Mouse (Mus musculus) midbrain, embryonic 10.5 days (tissue): ENCODE results near the gene Ptcd1. TPM values are rescaled to one million over a fixed set of nuclear protein-coding genes. Genes with fewer than 3 reads are reported as not detected.
A peak's percentile ranks its signal among the peaks of the same experiment; 100 is the strongest.
"Not testable (repeated sequence)": the region's sequence is repeated elsewhere in the genome, so short reads cannot be mapped to it uniquely, and the experiment has no call there.

ENCODE experiments used
- DNase-seq: peaks from one replicate; pipeline ENCODE4 v3.0.0-alpha.2; 2017; ENCODE audit warnings: low spot score
- H3K27ac ChIP-seq: fragments of 300-500 bp; sonication (generic); replicated peaks from 2 replicates; pipeline ENCODE4 v1.5.1; 2016; ENCODE audit warnings: mild to moderate bottlenecking
- H3K27me3 ChIP-seq: fragments of 300-500 bp; sonication (generic); 2 replicates; pipeline ENCODE4 v1.6.1; 2016; ENCODE audit warnings: low read depth, mild to moderate bottlenecking; ENCODE audit not compliant: poor library complexity, severe bottlenecking
- H3K36me3 ChIP-seq: fragments of 300-500 bp; sonication (generic); 2 replicates; pipeline ENCODE4 v1.6.1; 2016; ENCODE audit warnings: mild to moderate bottlenecking, moderate library complexity
- H3K4me1 ChIP-seq: fragments of 300-500 bp; sonication (generic); 2 replicates; pipeline ENCODE4 v1.6.1; 2016
- H3K4me3 ChIP-seq: fragments of 300-500 bp; sonication (generic); 2 replicates; pipeline ENCODE4 v1.5.1; 2016; ENCODE audit warnings: mild to moderate bottlenecking, moderate library complexity
- H3K9me3 ChIP-seq: fragments of 300-500 bp; sonication (generic); replicated peaks from 2 replicates; pipeline ENCODE4 v1.6.1; 2016; ENCODE audit warnings: mild to moderate bottlenecking
- WGBS: fragments of 180-500 bp; shearing (Covaris S2); methylation state at CpG from one replicate; pipeline ENCODE4 v1.1.7; 2016; 5-methylcytosine and 5-hydroxymethylcytosine counted together
- polyA plus RNA-seq: library from polyadenylated mRNA; unstranded; fragments of >200 nt; fragmentation: Nextera tagmentation; extraction: Ambion mirVana; gene quantifications from 2 replicates; pipeline ENCODE4 v1.2.1, GENCODE M21; 2016

Gene Ptcd1
- polyA plus RNA-seq, 1 experiment from 2014 or later: 18.3 TPM

DNA sequence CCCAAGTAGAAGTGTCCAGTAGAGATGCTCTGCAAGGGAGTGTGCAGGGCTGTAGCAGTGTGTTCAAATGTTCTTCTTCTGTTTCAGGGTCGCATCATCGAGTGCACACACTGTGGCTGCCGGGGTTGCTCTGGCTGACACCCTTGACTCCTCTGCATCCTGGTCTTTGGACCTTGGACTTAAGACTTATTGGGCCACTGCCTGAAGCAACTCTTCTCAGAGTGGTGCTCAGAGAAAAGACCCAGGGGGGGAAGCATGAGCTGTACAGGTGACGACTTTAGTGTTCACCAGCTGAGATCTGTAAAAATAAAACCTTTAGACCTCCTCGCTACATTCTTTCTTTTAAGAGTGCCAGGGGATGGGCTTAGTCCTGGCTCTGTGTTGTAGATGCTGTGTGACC lies 19.2 kb downstream of the Ptcd1 start:
- WGBS: 90% methylated on average over 5 of the region's 5 CpGs
- Histone ChIP-seq H3K4me3 (no peak overlapping the region), H3K36me3 (peaks cover 100% of the 10 kb centered on the region), H3K9me3 (no peaks in the 10 kb centered on the region), H3K27me3 (no peaks in the 10 kb centered on the region), H3K27ac (no peak overlapping the region), H3K4me1 (no peaks in the 10 kb centered on the region)
- no peak for DNase-seq

DNA sequence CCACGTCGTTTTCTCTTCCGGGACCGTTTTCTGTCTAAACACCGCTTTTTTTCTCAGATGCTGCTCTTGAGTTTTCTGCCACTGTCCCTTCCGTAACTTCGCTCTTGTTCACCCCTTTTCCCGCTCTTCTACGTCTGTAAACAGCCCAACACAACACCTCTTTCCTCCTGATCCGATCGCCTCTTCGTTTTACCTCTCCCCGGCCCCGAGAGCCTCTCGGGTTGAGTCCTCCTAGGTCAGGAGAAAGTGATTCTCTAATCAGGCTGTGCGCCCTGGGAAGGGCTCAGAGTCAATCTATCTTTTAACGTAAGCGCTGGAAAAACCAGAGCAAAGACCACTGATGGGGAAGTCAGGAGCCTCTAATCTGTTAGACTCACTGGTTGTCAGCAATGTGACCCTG lies 26.3 kb downstream of the Ptcd1 start:
- peaks cover 66% of the 10 kb centered on the region for H3K36me3 ChIP-seq
- no peaks in the 10 kb centered on the region for H3K9me3 ChIP-seq
- WGBS: 2% methylated on average over 18 of the region's 18 CpGs
- H3K27me3 ChIP-seq: no peaks in the 10 kb centered on the region
- peaks cover 30% of the 10 kb centered on the region for H3K4me1 ChIP-seq
- no peak for DNase-seq
- H3K27ac ChIP-seq: peak overlapping the region; percentile 99
- H3K4me3 ChIP-seq: peak overlapping the region; percentile 83

GRCm38 (mm10) chr5:145139571-145140519 lies 27.1 kb downstream of the Ptcd1 start, which contains the start of the genes Pdap1 and Bud31:
Gene Pdap1 (minus strand): TSS chr5:145140238.
Gene Bud31 (plus strand): TSS chr5:145140362.
- H3K4me1 ChIP-seq: peaks cover 30% of the 10 kb centered on the region
- H3K9me3 ChIP-seq: no peaks in the 10 kb centered on the region
- under 1% methylated on average over 84 of the region's 84 CpGs for WGBS
- peak within 1 kb of the TSS; percentile 99 for H3K27ac ChIP-seq
- peak within 1 kb of the TSS; percentile 83 for H3K4me3 ChIP-seq
- H3K27me3 ChIP-seq: no peaks in the 10 kb centered on the region
- peaks cover 66% of the 10 kb centered on the region for H3K36me3 ChIP-seq
- DNase-seq: peak; percentile 94

- H3K27ac ChIP-seq: peak overlapping the region; percentile 99
- H3K9me3 ChIP-seq: no peaks in the 10 kb centered on the region
- peaks cover 30% of the 10 kb centered on the region for H3K4me1 ChIP-seq
- DNase-seq: no peak
- H3K4me3 ChIP-seq: peak overlapping the region; percentile 83
- H3K36me3 ChIP-seq: peaks cover 66% of the 10 kb centered on the region
- 30% methylated on average over 6 of the region's 6 CpGs for WGBS
- H3K27me3 ChIP-seq: no peaks in the 10 kb centered on the region
These were observed 28.1 kb downstream of the Ptcd1 start for GRCm38 (mm10) chr5:145138836-145139235.

DNA sequence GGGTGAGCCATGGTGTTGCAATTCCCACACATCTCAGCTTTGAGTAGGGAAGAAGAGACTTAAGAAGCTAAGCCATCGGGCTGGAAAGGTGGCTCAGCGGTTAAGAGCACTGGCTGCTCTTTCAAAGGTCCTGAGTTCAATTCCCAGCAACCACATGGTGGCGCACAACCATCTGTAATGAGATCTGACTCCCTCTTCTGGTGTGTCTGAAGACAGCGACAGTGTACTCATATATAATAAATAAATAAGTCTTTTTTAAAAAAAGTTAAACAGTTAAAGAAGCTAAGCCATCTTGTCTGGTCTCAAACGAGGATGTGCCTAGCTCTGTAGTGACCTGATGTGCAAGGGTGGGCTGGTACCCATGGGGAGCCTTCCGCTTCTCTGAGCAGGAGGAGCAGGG lies 33.6 kb downstream of the Ptcd1 start:
- WGBS: 92% methylated on average over 6 of the region's 6 CpGs
- peaks cover 12% of the 10 kb centered on the region for H3K4me1 ChIP-seq
- not testable (repeated sequence) for H3K27ac ChIP-seq, H3K9me3 ChIP-seq, DNase-seq, H3K4me3 ChIP-seq, H3K27me3 ChIP-seq
- peaks cover 95% of the 10 kb centered on the region for H3K36me3 ChIP-seq

- Histone ChIP-seq H3K36me3 (peaks cover 100% of the 10 kb centered on the region), H3K9me3 (no peaks in the 10 kb centered on the region), H3K27ac (no peak overlapping the region), H3K4me3 (no peak overlapping the region), H3K4me1 (no peaks in the 10 kb centered on the region), H3K27me3 (no peaks in the 10 kb centered on the region)
- DNase-seq: no peak
- WGBS: 99% methylated on average over 3 of the region's 3 CpGs
These were observed 35.9 kb downstream of the Ptcd1 start for GRCm38 (mm10) chr5:145130995-145131394.

DNA sequence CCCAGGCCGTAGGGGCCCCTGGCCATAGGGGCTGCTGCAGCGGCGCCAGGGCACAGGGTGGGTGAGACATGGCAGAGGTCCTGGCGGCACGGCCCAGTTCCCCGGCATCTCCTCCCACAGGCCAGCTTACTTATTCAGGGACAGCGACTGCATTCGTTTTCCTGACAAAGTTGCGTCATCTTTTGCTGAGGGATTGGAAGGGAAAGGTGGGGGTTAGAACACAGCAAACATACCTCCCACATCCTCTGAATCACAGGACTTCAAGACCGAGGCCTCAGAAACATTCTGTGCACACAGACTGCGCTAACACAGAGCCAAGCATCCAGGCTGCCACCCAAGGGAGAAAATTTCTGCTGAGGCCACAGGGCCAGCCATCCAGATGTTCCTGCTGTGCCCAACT lies 36.7 kb downstream of the Ptcd1 start:
- H3K27me3 ChIP-seq: no peaks in the 10 kb centered on the region
- H3K4me3 ChIP-seq: no peak overlapping the region
- no peaks in the 10 kb centered on the region for H3K4me1 ChIP-seq
- H3K9me3 ChIP-seq: no peaks in the 10 kb centered on the region
- DNase-seq: no peak
- H3K27ac ChIP-seq: no peak overlapping the region
- WGBS: 94% methylated on average over 11 of the region's 11 CpGs
- H3K36me3 ChIP-seq: peaks cover 100% of the 10 kb centered on the region

DNA sequence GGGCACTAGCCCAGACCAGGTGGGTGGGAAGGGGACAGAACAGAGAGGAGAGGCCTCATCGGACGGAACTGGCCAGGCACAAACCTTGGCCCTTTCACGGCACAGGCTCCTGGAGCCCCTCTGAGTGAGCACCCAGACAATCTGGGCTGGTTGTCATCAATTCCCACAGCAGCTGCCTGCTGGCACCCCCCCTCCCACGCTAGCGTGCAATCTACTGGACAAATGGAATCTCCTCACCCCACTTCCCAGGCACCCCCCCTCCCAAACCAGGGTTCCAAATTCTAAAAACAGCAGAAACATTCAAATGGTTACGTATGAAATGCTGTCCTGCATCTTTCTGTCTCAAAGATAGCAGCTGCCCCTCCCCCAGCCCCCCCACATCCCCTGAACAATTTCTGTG lies 37.1 kb downstream of the Ptcd1 start:
- H3K27me3 ChIP-seq, H3K9me3 ChIP-seq, H3K4me1 ChIP-seq, H3K27ac ChIP-seq, DNase-seq, H3K4me3 ChIP-seq: not testable (repeated sequence)
- 96% methylated on average over 4 of the region's 6 CpGs for WGBS
- peaks cover 100% of the 10 kb centered on the region for H3K36me3 ChIP-seq

DNA sequence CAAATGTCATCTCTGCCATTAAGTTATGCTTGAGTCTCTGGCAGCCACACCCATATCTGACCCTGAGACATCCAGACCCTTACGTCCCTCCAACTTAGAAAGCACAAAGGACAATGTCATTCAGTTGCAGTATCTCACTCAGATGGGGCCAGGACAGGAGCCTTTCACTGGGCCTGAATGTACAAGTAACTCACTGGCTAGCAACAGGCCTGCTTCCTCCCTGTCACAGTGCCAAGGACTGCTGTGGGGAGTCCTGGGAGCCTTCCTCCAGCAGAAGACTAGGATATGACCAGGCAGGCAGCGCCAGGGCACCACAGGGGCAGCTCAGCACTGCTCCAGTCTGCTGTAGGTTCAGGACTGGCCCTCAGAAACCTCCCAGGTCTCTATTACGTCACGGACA lies 37.8 kb downstream of the Ptcd1 start:
- Histone ChIP-seq H3K9me3 (no peaks in the 10 kb centered on the region), H3K27ac (no peak overlapping the region), H3K4me1 (no peaks in the 10 kb centered on the region), H3K4me3 (no peak overlapping the region), H3K36me3 (peaks cover 100% of the 10 kb centered on the region), H3K27me3 (no peaks in the 10 kb centered on the region)
- 93% methylated on average over 4 of the region's 4 CpGs for WGBS
- DNase-seq: no peak

- 94% methylated on average over 9 of the region's 9 CpGs for WGBS
- Histone ChIP-seq H3K27ac (no peak overlapping the region), H3K4me1 (no peaks in the 10 kb centered on the region), H3K4me3 (no peak overlapping the region), H3K27me3 (no peaks in the 10 kb centered on the region), H3K36me3 (peaks cover 91% of the 10 kb centered on the region), H3K9me3 (no peaks in the 10 kb centered on the region)
- DNase-seq: no peak
These were observed 40.3 kb downstream of the Ptcd1 start for GRCm38 (mm10) chr5:145126580-145126979.

- no peak overlapping the region for H3K4me3 ChIP-seq
- no peaks in the 10 kb centered on the region for H3K4me1 ChIP-seq
- WGBS: 94% methylated on average over 19 of the region's 19 CpGs
- peaks cover 59% of the 10 kb centered on the region for H3K36me3 ChIP-seq
- H3K9me3 ChIP-seq: peaks cover 7% of the 10 kb centered on the region; the same call in 1 of the 2 replicates
- H3K27me3 ChIP-seq: no peaks in the 10 kb centered on the region
- DNase-seq: no peak
- H3K27ac ChIP-seq: no peak overlapping the region
These were observed 43.5 kb downstream of the Ptcd1 start for GRCm38 (mm10) chr5:145123396-145123795.

GRCm38 (mm10) chr5:145120921-145121320 lies 46.0 kb downstream of the Ptcd1 start:
- Histone ChIP-seq H3K4me1 (no peaks in the 10 kb centered on the region; the same call in 1 of the 2 replicates), H3K27ac (no peak overlapping the region), H3K27me3 (peaks cover 2% of the 10 kb centered on the region), H3K9me3 (peaks cover 7% of the 10 kb centered on the region; the same call in 1 of the 2 replicates), H3K36me3 (peaks cover 34% of the 10 kb centered on the region), H3K4me3 (no peak overlapping the region)
- 85% methylated on average over 7 of the region's 7 CpGs for WGBS
- no peak for DNase-seq

DNA sequence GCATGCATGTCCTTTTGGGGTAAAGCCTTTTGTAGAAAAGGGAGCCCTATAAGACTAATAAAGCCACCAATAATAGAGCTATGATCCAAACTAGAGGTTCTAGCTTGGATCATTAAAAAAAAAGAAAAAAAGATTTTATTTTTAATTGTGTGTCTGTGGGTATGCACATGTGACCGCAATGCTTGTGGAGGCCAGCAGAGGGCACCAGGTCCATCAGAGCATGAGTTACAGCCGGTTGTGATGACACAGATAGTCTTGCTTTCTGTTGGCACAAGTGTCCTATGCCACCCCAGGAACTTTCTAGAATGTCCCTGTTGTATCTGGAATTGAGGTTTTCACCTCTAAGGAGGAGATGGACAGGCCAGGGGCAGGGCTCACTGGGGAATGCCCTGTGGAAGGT lies 47.5 kb downstream of the Ptcd1 start:
- Histone ChIP-seq H3K4me3 (no peak overlapping the region), H3K27me3 (peaks cover 18% of the 10 kb centered on the region), H3K36me3 (peaks cover 19% of the 10 kb centered on the region), H3K4me1 (peaks cover 5% of the 10 kb centered on the region), H3K27ac (no peak overlapping the region), H3K9me3 (peaks cover 7% of the 10 kb centered on the region; the same call in 1 of the 2 replicates)
- WGBS: 91% methylated on average over 2 of the region's 2 CpGs
- no peak for DNase-seq
